In genomic region chr5:53509465-53509864, GRCm38 (mm10) we compare ENCODE assay signal across 10 mouse cellular contexts. TPM values are rescaled to one million over a fixed set of nuclear protein-coding genes. Genes with fewer than 3 reads are reported as not detected.
DNase-seq lines count a peak whose midpoint lies in the region.
"Had no signal": no experiment of that assay in that cellular context is flagged by ENCODE, and none has a peak within 500 bp of the region (broad histone marks: within the 10 kb centered on the region; RNA-seq: fewer than 3 reads in every experiment).

No protein-coding gene starts in this region.

- peak; percentile 16 for DNase-seq in layer of hippocampus, adult 9-10 months (ENCODE audit: low spot score)
- no peak for DNase-seq in layer of hippocampus, postnatal 25 days (ENCODE audit: extremely low spot score in 1 of 2, low spot score in 1 of 2)
- peak; percentile 76 for DNase-seq in NIH3T3 (ENCODE audit: low read depth)
- DNase-seq in gastrocnemius, postnatal 14 days, result peak; percentile 52
- peak; percentile 81 to 87 for DNase-seq in monocyte, adult 2 months (ENCODE audit: low read depth in 1 of 2, low spot score in 2 of 2)
- DNase-seq in thymus, postnatal 0 days (ENCODE audit: low spot score), result no peak
- DNase-seq in left cerebral cortex, postnatal 14 days (ENCODE audit: low spot score in 2 of 2), result no peak
- DNase-seq in ovary, postnatal 14 days (ENCODE audit: low spot score), result no peak
- DNase-seq: kidney, postnatal 25 days; lung, embryonic 14.5 days had no signal

- intact Hi-C loops in gastrocnemius, postnatal 14 days (cut with DNase I; ENCODE audit: low total_unique reads), result no loop called here
- intact Hi-C loops in left cerebral cortex, postnatal 14 days (cut with DNase I), result no loop called here

RNA-seq across cellular contexts. Expression of gene Rbpj, which starts 43.5 kb away (rescaled TPM):
- total RNA-seq in layer of hippocampus, postnatal 25 days (2021), result 10 to 100 TPM; 21.7 to 22.0 TPM
- total RNA-seq in gastrocnemius, postnatal 14 days (2021), result 10 to 100 TPM; 22.1 to 22.5 TPM
- polyA plus RNA-seq in thymus, postnatal 0 days (2015; fragmentation: Nextera tagmentation; extraction: Ambion mirVana), result 23.3 and 28.1 TPM in 2 replicates
- 10 to 100 TPM; 25.0 to 26.7 TPM for total RNA-seq in left cerebral cortex, postnatal 14 days (2021)

Comparison
In these comparisons a context has a peak if more than half of its experiments do, and no peak if none do; other contexts are left out.
1. DNase-seq: peak in layer of hippocampus, adult 9-10 months (single experiment), NIH3T3 (single experiment), gastrocnemius, postnatal 14 days (single experiment) and monocyte, adult 2 months (2 of 2); none in layer of hippocampus, postnatal 25 days (0 of 2), thymus, postnatal 0 days (single experiment), left cerebral cortex, postnatal 14 days (0 of 2) and ovary, postnatal 14 days (single experiment).